ENCODE assay signal across 13 mouse cellular contexts in genomic region chr9:14158096-14158837, GRCm38 (mm10).
DNase-seq lines count a peak whose midpoint lies in the region; TF ChIP-seq lines count a peak whose summit lies in the region.
"Had no signal": no experiment of that assay in that cellular context is flagged by ENCODE, and none has a peak within 500 bp of the region (broad histone marks: within the 10 kb centered on the region; RNA-seq: fewer than 3 reads in every experiment).

No protein-coding gene starts in this region.

- no peaks in the 10 kb centered on the region for H3K79me2 ChIP-seq in CH12.LX (replicated peaks; ENCODE audit: control insufficient read depth, extremely low read depth, insufficient read depth, poor library complexity, severe bottlenecking)

- H3K4me3 ChIP-seq in gastrocnemius, adult 2 months: no peak overlapping the region
- no peak overlapping the region for H3K4me3 ChIP-seq in CH12.LX (replicated peaks in 1 of 3; ENCODE audit: low read depth in 2 of 3, low read length in 2 of 3, poor library complexity in 1 of 3)
- H3K4me3 ChIP-seq: hindbrain, embryonic 15.5 days; liver, embryonic 13.5 days; midbrain, embryonic 12.5 days had no signal

- intact Hi-C loops in gastrocnemius, adult 2 months (cut with DNase I): loop anchor here (10.0 kb wide), 1 partner anchor 93 kb away; no protein-coding TSS in a partner anchor
- intact Hi-C loops in gastrocnemius, postnatal 36 days (cut with DNase I): no loop called here

- H3K9ac ChIP-seq in CH12.LX (ENCODE audit: insufficient read depth, low read depth): no peak overlapping the region
- H3K9ac ChIP-seq: hindbrain, embryonic 15.5 days; liver, embryonic 13.5 days; midbrain, embryonic 12.5 days had no signal

- no peaks in the 10 kb centered on the region for H3K27me3 ChIP-seq in CH12.LX (replicated peaks)
- H3K27me3 ChIP-seq: hindbrain, embryonic 15.5 days; liver, embryonic 13.5 days; midbrain, embryonic 12.5 days had no signal

- H3K27ac ChIP-seq in gastrocnemius, adult 2 months: peak overlapping the region; percentile 68
- H3K27ac ChIP-seq in CH12.LX (ENCODE audit: insufficient read depth, low read depth): no peak overlapping the region
- H3K27ac ChIP-seq: hindbrain, embryonic 15.5 days; liver, embryonic 13.5 days; midbrain, embryonic 12.5 days had no signal

- no peak for TF ChIP-seq CTCF in gastrocnemius, adult 2 months (IDR thresholded peaks at IDR 0.05)
- no peak for TF ChIP-seq CTCF in CH12.LX (conservative IDR thresholded peaks at IDR 0.05 in 1 of 2, IDR thresholded peaks at IDR 0.05 in 1 of 2; ENCODE audit: low read depth in 2 of 2, low read length in 2 of 2)

- H3K4me1 ChIP-seq in CH12.LX (ENCODE audit: control insufficient read depth in 1 of 2, insufficient read depth in 2 of 2): peaks cover 15 to 27% of the 10 kb centered on the region in 2 experiments
- H3K4me1 ChIP-seq: hindbrain, embryonic 15.5 days; liver, embryonic 13.5 days had no signal

- no peaks in the 10 kb centered on the region for H3K36me3 ChIP-seq in CH12.LX (replicated peaks in 1 of 2; ENCODE audit: control insufficient read depth in 1 of 2, insufficient read depth in 1 of 2, low read length in 1 of 2)
- H3K36me3 ChIP-seq: hindbrain, embryonic 15.5 days; liver, embryonic 13.5 days; midbrain, embryonic 12.5 days had no signal

- TF ChIP-seq EP300 in CH12.LX (IDR thresholded peaks at IDR 0.05; ENCODE audit: low read length): no peak

- no peaks in the 10 kb centered on the region for H3K9me3 ChIP-seq in CH12.LX (replicated peaks; ENCODE audit: low read length)
- H3K9me3 ChIP-seq: hindbrain, embryonic 15.5 days; liver, embryonic 13.5 days had no signal

- no peak for TF ChIP-seq POLR2A in CH12.LX (IDR thresholded peaks at IDR 0.05; ENCODE audit: low read depth, low read length)

- H3K4me2 ChIP-seq in CH12.LX (ENCODE audit: insufficient read depth, low read depth, poor library complexity, severe bottlenecking): no peak overlapping the region
- H3K4me2 ChIP-seq: hindbrain, embryonic 15.5 days; liver, embryonic 13.5 days; midbrain, embryonic 12.5 days had no signal

- in situ Hi-C loops in CH12.LX (cut with MboI; ENCODE audit: low pct_ligation_motif_present, low pct_unique_long_range_greater_than_20kb, low sequenced_read_pairs): loop anchor here (25.0 kb wide), 1 partner anchor 271 kb away; no protein-coding TSS in a partner anchor

- no peak for TF ChIP-seq RAD21 in CH12.LX (IDR thresholded peaks at IDR 0.05; ENCODE audit: low read depth, low read length)

- dilution Hi-C loops in CH12.LX (cut with MboI; ENCODE audit: extremely low pct_ligation_motif_present, extremely low pct_unique_long_range_greater_than_20kb, low sequenced_read_pairs): no loop called here

- peak; percentile 58 for DNase-seq in gastrocnemius, adult 2 months
- DNase-seq in gastrocnemius, postnatal 36 days: no peak
- no peak for DNase-seq in CH12.LX (ENCODE audit: extremely low read depth)
- peak; percentile 30 for DNase-seq in forelimb bud, embryonic 11.5 days (ENCODE audit: low read depth, low spot score)
- DNase-seq in kidney, postnatal 14 days: peak; percentile 64
- DNase-seq in cerebellum, adult 9-10 months: no peak
- no peak for DNase-seq in lung, postnatal 14 days
- no peak for DNase-seq in adrenal gland, postnatal 25 days
- DNase-seq: adrenal gland, postnatal 14 days; cerebellum, adult 11 months; liver, embryonic 13.5 days had no signal

TF ChIP-seq in CH12.LX, 34 proteins besides CTCF, POLR2A, EP300 and RAD21:
- no peak for TF ChIP-seq BHLHE40 (IDR thresholded peaks at IDR 0.05; ENCODE audit: low read depth, low read length)
- no peak for TF ChIP-seq NRF1 (IDR thresholded peaks at IDR 0.05; ENCODE audit: low read depth, low read length)
- TF ChIP-seq MEF2A (IDR thresholded peaks at IDR 0.05; ENCODE audit: borderline replicate concordance, low read depth, low read length): peak; percentile 69; the same call in 1 of the 2 replicates

Comparison
In these comparisons a context has a peak if more than half of its experiments do, and no peak if none do; other contexts are left out.
1. DNase-seq: peak in gastrocnemius, adult 2 months (single experiment), forelimb bud, embryonic 11.5 days (single experiment) and kidney, postnatal 14 days (single experiment); none in gastrocnemius, postnatal 36 days (0 of 2), CH12.LX (single experiment), cerebellum, adult 9-10 months (single experiment), lung, postnatal 14 days (single experiment) and adrenal gland, postnatal 25 days (single experiment).